Mouse (Mus musculus): ENCODE results near the gene Ccin.

The Ccin gene

DNA sequence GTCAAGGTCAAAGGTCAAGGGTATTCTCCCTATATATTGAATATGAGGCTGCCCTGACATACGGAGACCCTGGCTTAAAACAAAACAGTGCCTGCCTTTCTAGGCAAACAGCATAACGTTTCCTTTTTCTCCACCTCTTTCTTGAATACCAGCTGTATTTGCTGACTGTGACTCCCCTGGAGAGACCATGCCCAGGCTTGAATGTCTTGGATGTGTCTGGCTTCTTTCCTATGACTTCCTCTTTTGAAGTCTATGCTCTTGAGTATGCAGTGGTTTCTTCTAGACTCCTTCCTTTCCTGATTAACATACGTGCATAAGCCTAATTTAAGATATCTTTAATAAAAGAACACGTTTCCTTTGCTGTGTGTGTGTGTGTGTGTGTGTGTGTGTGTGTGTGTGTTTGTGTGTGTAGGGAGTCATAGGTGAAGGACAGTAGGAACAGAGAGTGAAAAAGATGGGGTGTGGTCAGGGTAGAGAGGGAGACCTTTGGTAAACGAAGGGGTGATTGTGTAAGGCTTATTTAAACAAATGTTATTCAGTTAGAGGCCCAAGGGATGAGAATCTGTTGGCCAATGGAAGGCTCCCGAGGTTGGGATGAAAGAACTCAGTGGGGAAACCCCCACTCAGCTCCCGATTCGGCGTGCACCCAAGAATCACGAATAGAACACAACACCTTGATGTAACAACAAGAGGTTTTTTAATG, 8.2 kb upstream of the Ccin start:
- DNase-seq (ENCODE audit: low read depth, low spot score): no peak

- peak; percentile 83 for DNase-seq (ENCODE audit: low read depth, low spot score)
These were observed 7.0 kb upstream of the Ccin start for GRCm38 (mm10) chr4:43976223-43976740.

GRCm38 (mm10) chr4:43978521-43979443, 4.5 kb upstream of the Ccin start:
- DNase-seq (ENCODE audit: low read depth, low spot score): no peak

DNA sequence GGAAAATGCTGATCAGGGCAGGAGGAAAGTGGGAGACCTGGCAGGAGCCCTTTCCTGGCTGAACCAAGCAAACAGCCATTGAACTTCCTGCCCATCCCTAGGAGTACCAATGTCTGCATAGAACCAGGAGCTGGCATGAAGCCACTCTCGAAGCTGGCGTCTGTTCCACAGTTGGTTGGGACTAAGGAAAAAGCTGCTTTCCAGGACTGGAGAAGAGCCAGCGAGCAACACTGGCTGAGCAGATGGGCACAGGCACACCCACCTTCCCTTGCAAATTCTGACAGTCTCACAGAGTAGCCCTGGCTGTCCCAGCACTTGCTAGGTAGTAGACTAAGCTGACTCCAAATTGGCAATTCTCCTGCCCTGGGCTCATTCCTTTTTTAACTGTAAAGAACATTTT, 3.5 kb upstream of the Ccin start:
- DNase-seq (ENCODE audit: low read depth, low spot score): no peak

GRCm38 (mm10) chr4:43980236-43980635, 3.0 kb upstream of the Ccin start:
- DNase-seq (ENCODE audit: low read depth, low spot score): no peak

- no peak for DNase-seq (ENCODE audit: low read depth, low spot score)
These were observed 2.4 kb upstream of the Ccin start for GRCm38 (mm10) chr4:43980846-43981245.

DNA sequence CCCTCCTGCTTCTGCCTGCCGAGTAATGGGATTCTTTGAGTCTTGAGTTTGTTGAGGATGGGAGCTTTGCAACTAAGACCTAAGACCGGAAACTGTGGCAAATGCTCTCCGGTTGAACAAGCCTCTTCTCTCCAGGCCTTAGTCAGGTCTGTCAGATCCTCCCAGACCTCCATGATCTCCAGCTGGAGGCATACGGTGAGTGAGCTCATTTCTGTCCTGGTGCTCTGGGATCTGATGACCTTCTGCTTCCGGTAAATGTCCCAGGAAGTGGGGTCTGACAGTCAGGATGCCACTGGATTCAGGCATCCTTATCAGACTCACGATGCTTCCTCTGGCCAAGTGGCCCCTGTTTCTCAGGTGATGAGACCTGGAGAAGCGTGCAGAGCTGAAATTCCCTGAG, 2.0 kb upstream of the Ccin start:
- DNase-seq (ENCODE audit: low read depth, low spot score): no peak

DNA sequence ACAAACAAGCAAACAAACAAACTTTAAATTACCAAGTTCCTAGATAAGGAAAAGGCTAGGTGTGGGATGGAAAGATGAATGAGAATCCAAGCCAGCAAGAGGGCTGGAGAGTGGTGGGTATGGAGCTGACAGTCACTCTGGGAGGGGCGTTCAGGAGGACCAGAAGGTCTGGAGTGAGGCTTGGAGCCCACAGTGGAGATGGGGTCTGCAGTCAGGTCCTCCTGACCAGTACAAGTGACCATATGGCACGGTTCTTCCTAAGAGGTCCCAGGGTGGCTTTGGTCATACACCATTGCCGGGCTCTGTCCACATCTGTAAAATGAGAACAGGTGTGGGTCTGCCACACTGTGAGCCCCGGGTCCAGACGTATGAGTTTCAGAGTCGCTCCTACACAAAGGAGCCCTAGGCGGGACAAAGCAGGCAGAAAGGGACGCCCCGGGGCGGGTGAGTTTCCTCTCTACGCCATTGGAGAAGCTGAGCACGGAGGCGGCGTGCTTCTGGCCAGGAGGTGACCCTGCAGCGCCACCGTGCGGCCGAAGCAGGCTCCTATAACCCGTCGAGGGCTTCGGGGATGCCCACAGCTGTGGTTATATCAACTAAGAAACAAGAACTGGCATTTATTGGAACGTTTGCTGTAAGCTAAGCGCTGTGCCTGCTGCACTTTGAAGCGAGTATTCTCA, 1.1 kb upstream of the Ccin start:
- peak; percentile 91 for DNase-seq (ENCODE audit: low read depth, low spot score)

GRCm38 (mm10) chr4:43983756-43984155, 473 bp downstream of the Ccin start:
- DNase-seq (ENCODE audit: low read depth, low spot score): no peak

- no peak for DNase-seq (ENCODE audit: low read depth, low spot score)
These were observed 1.0 kb downstream of the Ccin start for GRCm38 (mm10) chr4:43984326-43984725.

DNA sequence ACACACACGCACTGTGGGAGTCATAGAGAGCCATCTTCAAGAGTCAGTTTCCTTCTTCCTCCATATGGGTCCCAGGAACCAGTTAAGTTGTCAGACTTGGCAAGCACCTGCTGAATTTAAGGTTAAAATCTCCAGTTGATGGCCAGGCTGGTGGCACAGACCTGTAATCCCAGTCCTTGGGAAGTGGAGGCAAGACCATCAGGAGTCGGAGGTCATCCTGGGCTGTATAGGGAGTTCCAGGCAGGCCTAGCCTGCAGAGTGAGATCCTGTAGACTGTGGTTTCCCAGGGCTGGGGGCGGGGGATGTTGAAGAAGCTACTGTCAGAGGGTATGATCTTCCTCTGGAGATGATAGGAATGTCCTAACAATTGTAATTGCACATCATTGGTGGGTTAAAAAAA, 5.7 kb downstream of the Ccin start:
- DNase-seq (ENCODE audit: low read depth, low spot score): no peak

DNA sequence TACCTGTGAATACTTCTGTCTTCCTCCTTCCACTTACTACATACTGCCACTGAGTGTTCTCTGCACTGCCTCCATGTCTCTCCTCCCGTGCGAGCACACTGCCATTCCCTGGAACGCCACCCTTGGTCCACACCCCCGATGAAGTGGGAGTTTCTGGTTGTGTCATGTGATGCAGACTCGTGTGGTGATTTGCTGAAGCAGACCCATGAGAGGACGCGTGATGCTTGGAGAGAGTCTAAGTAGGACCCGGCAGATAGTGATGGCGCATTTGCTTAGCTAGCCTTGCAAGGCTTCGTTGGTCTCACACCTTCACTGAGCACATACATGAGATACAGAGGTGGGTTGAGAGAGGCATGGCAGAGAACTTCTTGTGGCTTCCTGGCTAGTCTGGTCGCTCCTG, 9.8 kb downstream of the Ccin start:
- no peak for DNase-seq (ENCODE audit: low read depth, low spot score)

GRCm38 (mm10) chr4:43994342-43994741, 11.1 kb downstream of the Ccin start:
- no peak for DNase-seq (ENCODE audit: low read depth, low spot score)

GRCm38 (mm10) chr4:44003622-44004021, 20.3 kb downstream of the Ccin start:
- DNase-seq (ENCODE audit: low read depth, low spot score): no peak

- no peak for DNase-seq (ENCODE audit: low read depth, low spot score)
These were observed 20.8 kb downstream of the Ccin start, which contains the start of gene Clta for GRCm38 (mm10) chr4:44004126-44004525. Clta (plus strand) TSS chr4:44004452.

- DNase-seq (ENCODE audit: low read depth, low spot score): no peak
These were observed 21.5 kb downstream of the Ccin start for GRCm38 (mm10) chr4:44004623-44005409.

DNA sequence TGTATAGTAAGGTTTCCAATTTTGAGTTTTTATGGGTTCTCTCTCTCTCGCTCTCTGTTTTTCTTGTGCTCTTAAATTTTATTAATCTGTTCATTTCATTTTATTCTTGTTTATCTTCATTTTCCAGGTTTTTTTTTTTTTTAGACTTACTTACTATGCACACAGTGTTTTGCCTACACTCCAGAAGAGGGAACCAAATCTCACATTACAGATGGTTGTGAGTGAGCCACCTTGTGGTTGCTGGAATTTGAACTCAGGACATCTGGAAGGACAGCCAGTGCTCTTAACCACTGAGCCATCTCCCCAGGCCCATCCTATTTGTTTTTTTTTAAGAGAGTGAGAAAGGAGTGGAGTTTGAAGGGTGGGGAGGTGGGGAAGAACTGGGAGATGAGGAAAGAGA, 26.9 kb downstream of the Ccin start:
- DNase-seq (ENCODE audit: low read depth, low spot score): peak; percentile 76

DNA sequence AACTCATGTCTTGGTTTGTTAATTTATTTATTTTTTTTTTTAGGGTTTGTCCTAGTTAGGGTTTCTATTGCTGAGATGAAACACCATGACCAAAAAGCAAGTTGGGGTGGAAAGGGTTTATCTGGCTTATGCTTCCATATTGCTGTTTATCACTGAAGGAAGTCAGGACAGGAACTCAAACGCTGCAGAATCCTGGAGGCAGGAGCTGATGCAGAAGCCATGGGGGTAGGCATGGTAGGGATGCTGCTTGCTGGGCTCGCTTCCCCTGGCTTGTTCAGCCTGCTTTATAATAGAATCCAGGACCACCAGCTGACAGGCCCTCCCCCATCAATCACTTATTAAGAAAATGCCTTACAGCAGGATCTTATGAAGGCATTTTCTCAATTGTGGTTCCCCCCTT, 27.6 kb downstream of the Ccin start:
- no peak for DNase-seq (ENCODE audit: low read depth, low spot score)

DNA sequence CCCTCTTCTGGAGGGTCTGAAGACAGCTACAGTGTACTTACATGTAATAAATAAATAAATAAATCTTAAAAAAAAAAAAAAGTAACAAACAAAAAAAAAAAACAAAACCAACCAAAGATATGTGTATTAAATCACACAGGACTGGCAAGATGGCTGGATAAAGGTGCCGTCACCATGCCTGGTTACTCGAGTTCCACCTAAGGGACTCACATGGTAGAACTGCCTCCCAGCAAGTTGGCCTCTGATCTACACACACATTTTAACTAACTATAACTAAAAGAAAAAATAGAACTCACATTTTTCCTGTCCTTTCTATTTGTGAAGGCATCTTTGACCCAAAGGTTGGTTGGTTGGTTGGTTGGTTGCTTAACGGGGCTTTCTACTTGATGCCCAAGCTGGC, 28.5 kb downstream of the Ccin start:
- peak; percentile 25 for DNase-seq (ENCODE audit: low read depth, low spot score)

- peak; percentile 98 for DNase-seq (ENCODE audit: low read depth, low spot score)
These were observed 29.4 kb downstream of the Ccin start for GRCm38 (mm10) chr4:44012376-44013367.

All from 3T3-L1 (cell line).